Comparison of ENCODE assay signal across 10 mouse cellular contexts in genomic region chr6:140480425-140481081, GRCm38 (mm10).
"Had no signal": no experiment of that assay in that cellular context is flagged by ENCODE, and none has a peak within 500 bp of the region (broad histone marks: within the 10 kb centered on the region; RNA-seq: fewer than 3 reads in every experiment).

No protein-coding gene starts in this region.

- DNase-seq: kidney, postnatal 10 days; kidney, postnatal 4 days; liver; liver, embryonic 13.5 days; liver, postnatal 0 days; lung, postnatal 14 days; retina, postnatal 1 day; right cerebral cortex, postnatal 4 days; spleen, adult 18-20 months; thymus, postnatal 36 days had no signal
